Mouse (Mus musculus) brown adipose tissue, adult 24 weeks (tissue): Measurements from ENCODE around the gene Prpf38b. TPM values are rescaled to one million over a fixed set of nuclear protein-coding genes. Genes with fewer than 3 reads are reported as not detected.
A peak's percentile ranks its signal among the peaks of the same experiment; 100 is the strongest.

Experiments used
- H3K27ac ChIP-seq: fragments of 200-500 bp; replicated peaks from 2 replicates; pipeline ENCODE4 v1.5.1; 2012; ENCODE audit warnings: low read depth, mild to moderate bottlenecking, low read length
- H3K4me1 ChIP-seq: fragments of 200-500 bp; 2 replicates; pipeline ENCODE4 v1.6.1; 2012; ENCODE audit warnings: low read length, mixed read lengths; ENCODE audit not compliant: control insufficient read depth, insufficient read depth, insufficient read length
- H3K4me3 ChIP-seq: fragments of 200-500 bp; 2 replicates; pipeline ENCODE4 v1.5.1; 2012; ENCODE audit warnings: low read depth, mild to moderate bottlenecking, low read length, moderate library complexity; ENCODE audit not compliant: insufficient read depth
- polyA plus RNA-seq: library from polyadenylated mRNA; stranded (reverse); fragments of >200 nt; gene quantifications from 2 replicates; pipeline ENCODE4 v1.2.4, GENCODE M21; 2012; ENCODE audit not compliant: missing spikeins, insufficient read depth, insufficient read length

The Prpf38b gene
- polyA plus RNA-seq, 1 experiment = 35.9 TPM

GRCm38 (mm10) chr3:108916857-108917256 lies 5.3 kb upstream of the Prpf38b start:
- Histone ChIP-seq H3K27ac (no peak overlapping the region), H3K4me1 (no peaks in the 10 kb centered on the region), H3K4me3 (no peak overlapping the region)

- Histone ChIP-seq H3K27ac (no peak overlapping the region), H3K4me1 (no peaks in the 10 kb centered on the region)
These were observed 4.5 kb upstream of the Prpf38b start for GRCm38 (mm10) chr3:108915999-108916398.

GRCm38 (mm10) chr3:108911081-108911547 lies 413 bp downstream of the Prpf38b start:
- Histone ChIP-seq H3K4me1 (peaks cover 7% of the 10 kb centered on the region; the same call in 1 of the 2 replicates), H3K4me3 (peak overlapping the region; percentile 86), H3K27ac (peak overlapping the region; percentile 97)

More at GRCm38 (mm10) chr3:108915999-108916398, 4.5 kb upstream of the Prpf38b start:
- H3K4me3 ChIP-seq = no peak overlapping the region

- peak overlapping the region; percentile 97 for H3K27ac ChIP-seq
- peaks cover 7% of the 10 kb centered on the region; the same call in 1 of the 2 replicates for H3K4me1 ChIP-seq
- peak overlapping the region; percentile 86 for H3K4me3 ChIP-seq
These were observed 1.0 kb downstream of the Prpf38b start for GRCm38 (mm10) chr3:108910303-108911080.

- H3K4me3 ChIP-seq = no peak overlapping the region
- H3K27ac ChIP-seq = no peak overlapping the region
- H3K4me1 ChIP-seq = peaks cover 6% of the 10 kb centered on the region; the same call in 1 of the 2 replicates
These were observed 8.6 kb downstream of the Prpf38b start for GRCm38 (mm10) chr3:108902934-108903333.

- Histone ChIP-seq H3K27ac (no peak overlapping the region), H3K4me1 (peaks cover 6% of the 10 kb centered on the region; the same call in 1 of the 2 replicates), H3K4me3 (no peak overlapping the region)
These were observed 9.5 kb downstream of the Prpf38b start for GRCm38 (mm10) chr3:108902038-108902437.

GRCm38 (mm10) chr3:108900681-108901080 lies 10.8 kb downstream of the Prpf38b start:
- peak overlapping the region; percentile 64 for H3K27ac ChIP-seq
- no peak overlapping the region for H3K4me3 ChIP-seq
- H3K4me1 ChIP-seq = peaks cover 6% of the 10 kb centered on the region; the same call in 1 of the 2 replicates

GRCm38 (mm10) chr3:108900147-108900546 lies 11.4 kb downstream of the Prpf38b start:
- Histone ChIP-seq H3K4me1 (peaks cover 6% of the 10 kb centered on the region; the same call in 1 of the 2 replicates), H3K4me3 (no peak overlapping the region), H3K27ac (peak overlapping the region; percentile 64)

GRCm38 (mm10) chr3:108898640-108899039 lies 12.9 kb downstream of the Prpf38b start:
- H3K4me1 ChIP-seq = peaks cover 6% of the 10 kb centered on the region; the same call in 1 of the 2 replicates
- H3K4me3 ChIP-seq = no peak overlapping the region
- H3K27ac ChIP-seq = no peak overlapping the region

- Histone ChIP-seq H3K4me1 (no peaks in the 10 kb centered on the region), H3K4me3 (no peak overlapping the region), H3K27ac (no peak overlapping the region)
These were observed 18.6 kb downstream of the Prpf38b start for GRCm38 (mm10) chr3:108892914-108893313.

GRCm38 (mm10) chr3:108892080-108892479 lies 19.4 kb downstream of the Prpf38b start:
- H3K4me3 ChIP-seq = no peak overlapping the region
- H3K27ac ChIP-seq = no peak overlapping the region
- H3K4me1 ChIP-seq = no peaks in the 10 kb centered on the region

- Histone ChIP-seq H3K27ac (no peak within 1 kb of the TSS), H3K4me3 (no peak within 1 kb of the TSS)
These were observed 21.6 kb downstream of the Prpf38b start, which contains the start of gene Fndc7 for GRCm38 (mm10) chr3:108889908-108890307. Gene Fndc7 (minus strand): TSS chr3:108890008.

GRCm38 (mm10) chr3:108887618-108887975 lies 23.9 kb downstream of the Prpf38b start:
- Histone ChIP-seq H3K4me3 (no peak overlapping the region), H3K27ac (no peak overlapping the region), H3K4me1 (peaks cover 9% of the 10 kb centered on the region)

More at GRCm38 (mm10) chr3:108889908-108890307, 21.6 kb downstream of the Prpf38b start, which contains the start of gene Fndc7:
- peaks cover 7% of the 10 kb centered on the region; the same call in 1 of the 2 replicates for H3K4me1 ChIP-seq

- Histone ChIP-seq H3K27ac (no peak overlapping the region), H3K4me3 (no peak overlapping the region), H3K4me1 (peaks cover 9% of the 10 kb centered on the region)
These were observed 24.5 kb downstream of the Prpf38b start for GRCm38 (mm10) chr3:108886934-108887617.
